Mouse (Mus musculus): ENCODE measurements around the gene Rusc1. TPM values are rescaled to one million over a fixed set of nuclear protein-coding genes. Genes with fewer than 3 reads are reported as not detected.

Gene Rusc1
- polyA plus RNA-seq, 2 experiments = 2.6 to 4.1 TPM

DNA sequence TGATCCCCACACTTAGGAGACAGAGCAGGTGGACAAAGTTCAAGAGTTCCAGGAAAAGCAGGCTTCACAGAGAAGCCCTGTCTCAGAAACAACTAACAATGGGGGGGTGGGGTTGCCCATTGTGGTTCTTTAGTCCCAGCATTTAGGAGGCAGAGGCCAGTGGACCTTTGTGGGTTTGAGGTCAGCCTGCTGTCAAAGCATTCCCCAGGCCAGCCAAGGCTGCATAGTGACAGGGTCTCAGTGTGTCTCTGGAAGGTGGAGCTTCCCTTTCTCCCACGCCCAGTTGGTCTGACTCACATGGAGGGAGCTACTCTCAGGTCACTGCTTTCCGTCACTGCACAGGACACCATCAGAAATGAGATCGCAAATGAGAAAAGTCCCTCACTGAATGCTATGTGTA, 31.4 kb downstream of the Rusc1 start:
- DNase-seq (ENCODE audit: low read depth in 3 of 3, low spot score in 3 of 3) = no peak
- H3K4me2 ChIP-seq (ENCODE audit: low read depth) = no peak overlapping the region
- H3K27me3 ChIP-seq (ENCODE audit: control insufficient read depth, insufficient read depth, low read length) = no peaks in the 10 kb centered on the region
- peaks cover 62% of the 10 kb centered on the region for H3K36me3 ChIP-seq (replicated peaks; ENCODE audit: control insufficient read depth, insufficient read depth, low read depth)
- TF ChIP-seq EP300 (IDR thresholded peaks at IDR 0.05; ENCODE audit: low read depth) (no peak), CTCF (IDR thresholded peaks at IDR 0.05; ENCODE audit: low read depth) (no peak)
- no peak overlapping the region for H3K4me3 ChIP-seq (ENCODE audit: insufficient read depth in 1 of 2, low read depth in 2 of 2, low read length in 2 of 2)
- H3K4me1 ChIP-seq (replicated peaks; ENCODE audit: control insufficient read depth in 2 of 2, insufficient read depth in 2 of 2, low read length in 1 of 2) = no peaks in the 10 kb centered on the region
- no peak overlapping the region for H3K9ac ChIP-seq (replicated peaks)
- WGBS (ENCODE audit: insufficient replicate concordance) = 91% methylated on average over 3 of the region's 3 CpGs
- H3K27ac ChIP-seq = no peak overlapping the region
- ATAC-seq (ENCODE audit: insufficient read depth) = no peak
- no peaks in the 10 kb centered on the region for H3K9me3 ChIP-seq (ENCODE audit: control insufficient read depth, low read length)

DNA sequence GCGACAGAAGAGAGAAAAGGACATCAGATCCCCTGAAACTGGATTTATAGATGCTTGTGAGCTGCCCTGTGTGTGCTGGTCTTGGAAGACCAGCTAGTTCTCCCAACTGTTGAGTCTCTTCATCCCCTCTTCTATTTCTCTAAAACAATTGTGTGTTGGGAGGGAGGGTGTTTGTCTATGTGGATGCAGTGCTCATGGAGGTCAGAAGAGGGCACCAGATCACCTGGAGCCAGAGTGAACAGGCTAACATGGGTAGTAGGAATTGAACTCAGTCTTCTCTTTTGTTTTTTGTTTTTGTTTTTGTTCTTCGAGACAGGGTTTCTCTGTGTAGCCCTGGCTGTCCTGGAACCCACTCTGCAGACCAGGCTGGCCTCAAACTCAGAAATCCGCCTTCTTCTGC, 34.3 kb downstream of the Rusc1 start:
- no peak for ATAC-seq (ENCODE audit: insufficient read depth)
- TF ChIP-seq EP300 (IDR thresholded peaks at IDR 0.05; ENCODE audit: low read depth) (no peak), CTCF (IDR thresholded peaks at IDR 0.05; ENCODE audit: low read depth) (peak; percentile 72)
- WGBS (ENCODE audit: insufficient replicate concordance) = 68% methylated on average over 3 of the region's 3 CpGs
- Histone ChIP-seq H3K9me3 (ENCODE audit: control insufficient read depth, low read length) (no peaks in the 10 kb centered on the region), H3K4me1 (replicated peaks; ENCODE audit: control insufficient read depth in 2 of 2, insufficient read depth in 2 of 2, low read length in 1 of 2) (no peaks in the 10 kb centered on the region), H3K36me3 (replicated peaks; ENCODE audit: control insufficient read depth, insufficient read depth, low read depth) (peaks cover 49% of the 10 kb centered on the region), H3K27me3 (ENCODE audit: control insufficient read depth, insufficient read depth, low read length) (no peaks in the 10 kb centered on the region), H3K4me2 (ENCODE audit: low read depth) (no peak overlapping the region), H3K4me3 (ENCODE audit: insufficient read depth in 1 of 2, low read depth in 2 of 2, low read length in 2 of 2) (no peak overlapping the region), H3K27ac (no peak overlapping the region), H3K9ac (replicated peaks) (no peak overlapping the region)
- DNase-seq (ENCODE audit: low read depth in 3 of 3, low spot score in 3 of 3) = peak in 1 of 3 experiments; percentile 7

DNA sequence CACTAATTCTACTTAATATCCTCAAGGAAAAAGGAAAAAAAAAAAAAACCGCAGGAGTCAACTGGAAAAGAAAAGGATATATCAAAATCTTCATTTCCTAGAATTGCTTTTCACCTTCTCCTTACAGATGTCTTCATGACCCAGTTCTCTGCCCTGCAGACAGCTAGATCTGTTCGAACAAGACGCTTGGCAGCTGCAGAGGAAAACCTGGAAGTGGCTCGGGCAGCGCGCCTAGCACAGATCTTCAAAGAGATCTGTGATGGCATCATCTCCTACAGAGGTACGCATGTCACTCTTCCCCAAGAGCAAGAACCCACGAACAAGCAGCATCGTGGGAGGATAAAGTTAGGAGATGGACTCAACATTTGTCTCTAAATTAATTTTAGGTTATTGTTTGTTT, 34.8 kb downstream of the Rusc1 start:
- Histone ChIP-seq H3K9me3 (ENCODE audit: control insufficient read depth, low read length) (no peaks in the 10 kb centered on the region), H3K4me2 (ENCODE audit: low read depth) (no peak overlapping the region), H3K4me3 (ENCODE audit: insufficient read depth in 1 of 2, low read depth in 2 of 2, low read length in 2 of 2) (no peak overlapping the region), H3K27ac (no peak overlapping the region), H3K36me3 (replicated peaks; ENCODE audit: control insufficient read depth, insufficient read depth, low read depth) (peaks cover 47% of the 10 kb centered on the region), H3K9ac (replicated peaks) (no peak overlapping the region), H3K27me3 (ENCODE audit: control insufficient read depth, insufficient read depth, low read length) (no peaks in the 10 kb centered on the region), H3K4me1 (replicated peaks; ENCODE audit: control insufficient read depth in 2 of 2, insufficient read depth in 2 of 2, low read length in 1 of 2) (no peaks in the 10 kb centered on the region)
- TF ChIP-seq CTCF (IDR thresholded peaks at IDR 0.05; ENCODE audit: low read depth) (no peak), EP300 (IDR thresholded peaks at IDR 0.05; ENCODE audit: low read depth) (no peak)
- no peak for DNase-seq (ENCODE audit: low read depth in 3 of 3, low spot score in 3 of 3)
- WGBS (ENCODE audit: insufficient replicate concordance) = 90% methylated on average over 9 of the region's 9 CpGs
- no peak for ATAC-seq (ENCODE audit: insufficient read depth)

DNA sequence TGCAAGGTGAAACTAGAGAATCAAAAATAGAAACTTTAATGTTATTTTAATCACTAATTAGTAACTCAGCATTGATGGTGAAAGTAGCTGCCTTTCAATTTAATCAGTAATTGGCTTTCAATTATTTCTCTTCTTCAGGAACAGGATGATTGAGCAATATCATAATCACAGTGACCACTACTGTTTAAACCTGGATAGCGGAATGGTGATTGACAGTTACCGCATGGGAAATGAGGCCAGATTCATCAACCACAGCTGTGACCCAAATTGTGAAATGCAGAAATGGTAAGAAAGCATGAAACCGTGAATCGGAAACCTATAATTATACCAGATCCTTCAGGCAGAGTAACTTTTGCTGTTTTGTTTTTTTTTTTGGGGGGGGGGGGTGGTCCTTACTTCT, 49.8 kb downstream of the Rusc1 start:
- no peaks in the 10 kb centered on the region for H3K27me3 ChIP-seq (ENCODE audit: control insufficient read depth, insufficient read depth, low read length)
- no peak overlapping the region for H3K4me3 ChIP-seq (ENCODE audit: insufficient read depth in 1 of 2, low read depth in 2 of 2, low read length in 2 of 2)
- no peak overlapping the region for H3K27ac ChIP-seq
- peaks cover 55% of the 10 kb centered on the region for H3K36me3 ChIP-seq (replicated peaks; ENCODE audit: control insufficient read depth, insufficient read depth, low read depth)
- WGBS (ENCODE audit: insufficient replicate concordance) = 91% methylated on average over 4 of the region's 4 CpGs
- no peaks in the 10 kb centered on the region for H3K9me3 ChIP-seq (ENCODE audit: control insufficient read depth, low read length)
- H3K4me2 ChIP-seq (ENCODE audit: low read depth) = no peak overlapping the region
- H3K4me1 ChIP-seq (replicated peaks; ENCODE audit: control insufficient read depth in 2 of 2, insufficient read depth in 2 of 2, low read length in 1 of 2) = no peaks in the 10 kb centered on the region
- ATAC-seq (ENCODE audit: insufficient read depth) = no peak
- no peak overlapping the region for H3K9ac ChIP-seq (replicated peaks)
- DNase-seq (ENCODE audit: low read depth in 3 of 3, low spot score in 3 of 3) = no peak
- TF ChIP-seq EP300 (IDR thresholded peaks at IDR 0.05; ENCODE audit: low read depth) (no peak), CTCF (IDR thresholded peaks at IDR 0.05; ENCODE audit: low read depth) (no peak)

Other genes starting within 250 kb of the Rusc1 start
- 9.7 and 10.4 TPM in 2 replicates for gene Msto1, start 179.3 kb downstream of the Rusc1 start, polyA plus RNA-seq (2012; rRNA removed)
- 12.0 and 13.1 TPM in 2 replicates for gene Msto1, start 179.3 kb downstream of the Rusc1 start, polyA plus RNA-seq (2014; fragmentation: Nextera tagmentation; extraction: Ambion mirVana)
- gene Ash1l, start 142.7 kb downstream of the Rusc1 start, polyA plus RNA-seq (2012; rRNA removed) = 2.3 and 3.2 TPM in 2 replicates
- 3.6 TPM in 2 replicates for gene Ash1l, start 142.7 kb downstream of the Rusc1 start, polyA plus RNA-seq (2014; fragmentation: Nextera tagmentation; extraction: Ambion mirVana)
- 26.0 and 55.2 TPM in 2 replicates for gene Dap3, start 142.1 kb downstream of the Rusc1 start, polyA plus RNA-seq (2012; rRNA removed)
- 102 and 114 TPM in 2 replicates for gene Dap3, start 142.1 kb downstream of the Rusc1 start, polyA plus RNA-seq (2014; fragmentation: Nextera tagmentation; extraction: Ambion mirVana)
- 0.02 TPM in 1 of 2 replicates, not detected in the other for gene Gm43738, start 7.8 kb upstream of the Rusc1 start, polyA plus RNA-seq (2012; rRNA removed)
- gene Gm43738, start 7.8 kb upstream of the Rusc1 start, polyA plus RNA-seq (2014; fragmentation: Nextera tagmentation; extraction: Ambion mirVana) = 0.04 TPM in 1 of 2 replicates, not detected in the other
- 126 and 131 TPM in 2 replicates for gene Fdps, start 8.6 kb upstream of the Rusc1 start, polyA plus RNA-seq (2012; rRNA removed)
- 238 and 251 TPM in 2 replicates for gene Fdps, start 8.6 kb upstream of the Rusc1 start, polyA plus RNA-seq (2014; fragmentation: Nextera tagmentation; extraction: Ambion mirVana)
- 132 and 143 TPM in 2 replicates for gene Pklr, start 42.8 kb upstream of the Rusc1 start, polyA plus RNA-seq (2012; rRNA removed)
- gene Pklr, start 42.8 kb upstream of the Rusc1 start, polyA plus RNA-seq (2014; fragmentation: Nextera tagmentation; extraction: Ambion mirVana) = 79.8 and 97.5 TPM in 2 replicates
- 0.23 and 0.31 TPM in 2 replicates for gene Hcn3, start 66.9 kb upstream of the Rusc1 start, polyA plus RNA-seq (2012; rRNA removed)
- gene Hcn3, start 66.9 kb upstream of the Rusc1 start, polyA plus RNA-seq (2014; fragmentation: Nextera tagmentation; extraction: Ambion mirVana) = 0.55 and 0.56 TPM in 2 replicates
- 26.1 and 28.8 TPM in 2 replicates for gene Clk2, start 71.5 kb upstream of the Rusc1 start, polyA plus RNA-seq (2012; rRNA removed)
- 6.7 and 7.2 TPM in 2 replicates for gene Clk2, start 71.5 kb upstream of the Rusc1 start, polyA plus RNA-seq (2014; fragmentation: Nextera tagmentation; extraction: Ambion mirVana)
- 35.3 and 46.3 TPM in 2 replicates for gene Scamp3, start 84.2 kb upstream of the Rusc1 start, polyA plus RNA-seq (2012; rRNA removed)
- 41.0 and 44.2 TPM in 2 replicates for gene Scamp3, start 84.2 kb upstream of the Rusc1 start, polyA plus RNA-seq (2014; fragmentation: Nextera tagmentation; extraction: Ambion mirVana)
- gene Fam189b, start 89.8 kb upstream of the Rusc1 start, polyA plus RNA-seq (2012; rRNA removed) = 3.6 and 3.9 TPM in 2 replicates
- gene Fam189b, start 89.8 kb upstream of the Rusc1 start, polyA plus RNA-seq (2014; fragmentation: Nextera tagmentation; extraction: Ambion mirVana) = 1.7 and 2.6 TPM in 2 replicates
- gene Gba, start 109.6 kb upstream of the Rusc1 start, polyA plus RNA-seq (2012; rRNA removed) = 16.5 and 19.9 TPM in 2 replicates
- 20.7 and 21.2 TPM in 2 replicates for gene Gba, start 109.6 kb upstream of the Rusc1 start, polyA plus RNA-seq (2014; fragmentation: Nextera tagmentation; extraction: Ambion mirVana)
- 0.96 and 1.7 TPM in 2 replicates for gene Thbs3, start 121.9 kb upstream of the Rusc1 start, polyA plus RNA-seq (2012; rRNA removed)
- 0.44 and 0.79 TPM in 2 replicates for gene Thbs3, start 121.9 kb upstream of the Rusc1 start, polyA plus RNA-seq (2014; fragmentation: Nextera tagmentation; extraction: Ambion mirVana)
- gene Mtx1, start 133.8 kb upstream of the Rusc1 start, polyA plus RNA-seq (2012; rRNA removed) = 71.7 and 83.2 TPM in 2 replicates
- 101 TPM in 2 replicates for gene Mtx1, start 133.8 kb upstream of the Rusc1 start, polyA plus RNA-seq (2014; fragmentation: Nextera tagmentation; extraction: Ambion mirVana)
- gene Muc1, start 135.7 kb upstream of the Rusc1 start, polyA plus RNA-seq (2012; rRNA removed) = 0.02 and 0.18 TPM in 2 replicates
- gene Muc1, start 135.7 kb upstream of the Rusc1 start, polyA plus RNA-seq (2014; fragmentation: Nextera tagmentation; extraction: Ambion mirVana) = 0.08 and 0.11 TPM in 2 replicates
- 26.3 and 26.4 TPM in 2 replicates for gene Krtcap2, start 152.7 kb upstream of the Rusc1 start, polyA plus RNA-seq (2012; rRNA removed)
- gene Krtcap2, start 152.7 kb upstream of the Rusc1 start, polyA plus RNA-seq (2014; fragmentation: Nextera tagmentation; extraction: Ambion mirVana) = 117 and 138 TPM in 2 replicates
- gene Trim46, start 153.0 kb upstream of the Rusc1 start, polyA plus RNA-seq (2012; rRNA removed) = 0.29 and 0.41 TPM in 2 replicates
- gene Trim46, start 153.0 kb upstream of the Rusc1 start, polyA plus RNA-seq (2014; fragmentation: Nextera tagmentation; extraction: Ambion mirVana) = 0.05 TPM in 1 of 2 replicates, not detected in the other
- 89.7 and 115 TPM in 2 replicates for gene Dpm3, start 166.0 kb upstream of the Rusc1 start, polyA plus RNA-seq (2012; rRNA removed)
- 64.3 and 65.8 TPM in 2 replicates for gene Dpm3, start 166.0 kb upstream of the Rusc1 start, polyA plus RNA-seq (2014; fragmentation: Nextera tagmentation; extraction: Ambion mirVana)
- gene Slc50a1, start 177.3 kb upstream of the Rusc1 start, polyA plus RNA-seq (2012; rRNA removed) = 16.5 and 21.8 TPM in 2 replicates
- gene Slc50a1, start 177.3 kb upstream of the Rusc1 start, polyA plus RNA-seq (2014; fragmentation: Nextera tagmentation; extraction: Ambion mirVana) = 17.3 and 18.7 TPM in 2 replicates
- 3.6 and 3.7 TPM in 2 replicates for gene Efna1, start 187.8 kb upstream of the Rusc1 start, polyA plus RNA-seq (2012; rRNA removed)
- gene Efna1, start 187.8 kb upstream of the Rusc1 start, polyA plus RNA-seq (2014; fragmentation: Nextera tagmentation; extraction: Ambion mirVana) = 2.9 TPM in 2 replicates
- gene Efna3, start 229.7 kb upstream of the Rusc1 start, polyA plus RNA-seq (2012; rRNA removed) = 0.06 and 0.13 TPM in 2 replicates
- gene Efna3, start 229.7 kb upstream of the Rusc1 start, polyA plus RNA-seq (2014; fragmentation: Nextera tagmentation; extraction: Ambion mirVana) = 0.05 and 0.08 TPM in 2 replicates
- gene Efna4, start 244.7 kb upstream of the Rusc1 start, polyA plus RNA-seq (2012; rRNA removed) = 0.81 and 0.92 TPM in 2 replicates
- gene Efna4, start 244.7 kb upstream of the Rusc1 start, polyA plus RNA-seq (2014; fragmentation: Nextera tagmentation; extraction: Ambion mirVana) = 0.62 and 0.78 TPM in 2 replicates

Measured in liver, embryonic 14.5 days (tissue).